Mouse (Mus musculus) forebrain, embryonic 16.5 days (tissue): ENCODE data around the gene Gm49394. TPM values are rescaled to one million over a fixed set of nuclear protein-coding genes. Genes with fewer than 3 reads are reported as not detected.
A peak's percentile ranks its signal among the peaks of the same experiment; 100 is the strongest.

Experiments
- ATAC-seq: fragments of 200-750 bp; cut with Nextera tagmentation; 2 replicates; pipeline ENCODE4 v1.8.0; 2017; ENCODE audit warnings: mild to moderate bottlenecking, moderate library complexity
- H3K27ac ChIP-seq: fragments of 300-500 bp; sonication (generic); 2 replicates; pipeline ENCODE4 v1.5.1; 2014; ENCODE audit warnings: low read length, control low read depth
- H3K27me3 ChIP-seq: fragments of 300-500 bp; sonication (generic); replicated peaks from 2 replicates; pipeline ENCODE4 v1.6.1; 2014; ENCODE audit warnings: low read length; ENCODE audit not compliant: control insufficient read depth, insufficient read depth
- H3K36me3 ChIP-seq: fragments of 300-500 bp; sonication (generic); 2 replicates; pipeline ENCODE4 v1.6.1; 2014; ENCODE audit not compliant: control insufficient read depth, insufficient read depth
- H3K4me1 ChIP-seq: fragments of 300-500 bp; sonication (generic); replicated peaks from 2 replicates; pipeline ENCODE4 v1.6.1; 2014; ENCODE audit warnings: low read length; ENCODE audit not compliant: control insufficient read depth, insufficient read depth
- H3K4me2 ChIP-seq: fragments of 300-500 bp; sonication (generic); 2 replicates; pipeline ENCODE4 v1.6.1; 2014; ENCODE audit warnings: mild to moderate bottlenecking, low read length, control low read depth
- H3K4me3 ChIP-seq: fragments of 300-500 bp; sonication (generic); replicated peaks from 2 replicates; pipeline ENCODE4 v1.5.1; 2014; ENCODE audit warnings: mild to moderate bottlenecking, low read length, control low read depth
- H3K9ac ChIP-seq: fragments of 300-500 bp; sonication (generic); replicated peaks from 2 replicates; pipeline ENCODE4 v1.6.1; 2014; ENCODE audit warnings: low read depth, low read length, control low read depth
- H3K9me3 ChIP-seq: fragments of 300-500 bp; sonication (generic); 2 replicates; pipeline ENCODE4 v1.6.1; 2016; ENCODE audit warnings: low read length; ENCODE audit not compliant: control insufficient read depth
- WGBS: fragments of 180-500 bp; shearing (Covaris S2); extraction: QIAGEN DNeasy Blood & Tissue Kit; methylation state at CpG from one replicate; pipeline ENCODE4 v1.1.7; 2014; 5-methylcytosine and 5-hydroxymethylcytosine counted together
- polyA plus RNA-seq: library from polyadenylated mRNA; unstranded; fragments of >200 nt; fragmentation: Nextera tagmentation; extraction: Ambion mirVana; gene quantifications from 2 replicates; pipeline ENCODE4 v1.2.1, GENCODE M21; 2015

Gene Gm49394
- not detected in 2 replicates for polyA plus RNA-seq

GRCm38 (mm10) chr7:142669751-142670625 lies at the start of gene Gm49394:
Gene Gm49394, minus strand, starts transcription at chr7:142669942.
- Histone ChIP-seq H3K4me3 (no peak within 1 kb of the TSS), H3K27me3 (peaks cover 14% of the 10 kb centered on the region), H3K4me2 (no peak within 1 kb of the TSS), H3K9ac (no peak within 1 kb of the TSS), H3K9me3 (no peaks in the 10 kb centered on the region), H3K36me3 (no peaks in the 10 kb centered on the region), H3K4me1 (peaks cover 7% of the 10 kb centered on the region), H3K27ac (no peak within 1 kb of the TSS; the same call in 1 of the 2 replicates)
- WGBS, result 85% methylated on average over 23 of the region's 23 CpGs
- ATAC-seq, result no peak

DNA sequence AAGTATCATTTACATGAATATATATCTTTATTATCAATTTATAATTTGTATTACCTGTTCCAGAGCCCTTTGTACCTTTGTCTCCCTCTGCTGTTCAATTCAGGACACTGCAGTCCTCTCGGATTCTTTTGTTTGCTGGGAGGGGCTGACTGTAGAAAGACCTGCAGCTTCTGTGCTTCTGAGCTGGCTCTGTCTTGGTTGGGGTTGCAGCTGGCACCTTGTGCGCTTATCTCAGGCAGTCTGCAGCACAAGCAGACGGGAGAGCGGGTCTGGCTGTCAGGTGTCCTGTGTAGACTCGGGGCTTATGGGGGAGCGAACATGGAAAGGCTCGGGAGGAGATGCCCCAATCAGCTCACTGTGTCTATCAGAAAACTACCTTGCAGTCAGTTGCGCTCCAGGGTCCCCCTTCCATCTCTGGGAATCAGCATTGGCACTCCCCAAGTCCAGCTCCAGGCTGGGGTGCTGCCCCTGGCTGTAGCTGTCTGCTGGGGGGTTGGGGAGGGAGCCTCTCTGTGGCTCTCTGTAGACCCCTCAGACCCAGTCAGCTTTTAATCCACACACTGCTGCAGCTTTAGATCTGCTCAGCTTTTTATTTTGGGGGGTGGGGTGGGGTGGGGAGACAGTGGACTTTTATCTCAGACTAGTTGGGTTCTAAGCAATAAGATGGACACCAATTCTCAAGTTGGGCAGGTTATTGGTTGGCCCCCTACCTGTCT lies 45.2 kb upstream of the Gm49394 start:
- no peaks in the 10 kb centered on the region for H3K9me3 ChIP-seq
- H3K4me2 ChIP-seq, result peak overlapping the region; percentile 66
- H3K9ac ChIP-seq, result peak overlapping the region; percentile 76
- H3K4me3 ChIP-seq, result peak overlapping the region; percentile 41
- H3K27ac ChIP-seq, result no peak overlapping the region
- no peaks in the 10 kb centered on the region for H3K36me3 ChIP-seq
- peak; percentile 72 for ATAC-seq
- no peaks in the 10 kb centered on the region for H3K27me3 ChIP-seq
- H3K4me1 ChIP-seq, result peaks cover 4% of the 10 kb centered on the region
- 11% methylated on average over 8 of the region's 8 CpGs for WGBS

DNA sequence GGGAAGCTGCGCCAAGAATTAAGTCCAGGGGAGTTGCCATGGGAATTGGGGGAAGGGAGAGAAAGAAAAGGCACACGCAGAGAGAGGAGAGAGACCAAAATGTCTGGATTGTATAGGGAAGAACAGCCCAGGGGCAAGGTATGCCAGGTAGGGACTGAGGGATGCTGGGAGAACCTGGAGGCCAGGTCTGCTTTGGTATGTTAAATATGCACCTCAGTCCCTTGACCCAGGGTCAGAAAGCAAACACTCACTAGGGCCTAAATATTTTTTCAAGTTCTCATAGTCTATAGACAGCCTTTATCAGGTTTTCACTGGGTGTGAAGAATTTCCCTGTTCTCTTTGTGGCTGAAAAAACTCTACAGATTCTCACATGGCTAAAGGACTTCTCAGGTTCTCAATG lies 37.1 kb upstream of the Gm49394 start:
- no peaks in the 10 kb centered on the region for H3K36me3 ChIP-seq
- H3K9ac ChIP-seq, result no peak overlapping the region
- H3K9me3 ChIP-seq, result no peaks in the 10 kb centered on the region
- ATAC-seq, result no peak
- no peak overlapping the region for H3K4me2 ChIP-seq
- H3K4me3 ChIP-seq, result no peak overlapping the region
- no peak overlapping the region for H3K27ac ChIP-seq
- WGBS, result 76% methylated on average over 2 of the region's 2 CpGs
- H3K4me1 ChIP-seq, result no peaks in the 10 kb centered on the region
- H3K27me3 ChIP-seq, result no peaks in the 10 kb centered on the region

DNA sequence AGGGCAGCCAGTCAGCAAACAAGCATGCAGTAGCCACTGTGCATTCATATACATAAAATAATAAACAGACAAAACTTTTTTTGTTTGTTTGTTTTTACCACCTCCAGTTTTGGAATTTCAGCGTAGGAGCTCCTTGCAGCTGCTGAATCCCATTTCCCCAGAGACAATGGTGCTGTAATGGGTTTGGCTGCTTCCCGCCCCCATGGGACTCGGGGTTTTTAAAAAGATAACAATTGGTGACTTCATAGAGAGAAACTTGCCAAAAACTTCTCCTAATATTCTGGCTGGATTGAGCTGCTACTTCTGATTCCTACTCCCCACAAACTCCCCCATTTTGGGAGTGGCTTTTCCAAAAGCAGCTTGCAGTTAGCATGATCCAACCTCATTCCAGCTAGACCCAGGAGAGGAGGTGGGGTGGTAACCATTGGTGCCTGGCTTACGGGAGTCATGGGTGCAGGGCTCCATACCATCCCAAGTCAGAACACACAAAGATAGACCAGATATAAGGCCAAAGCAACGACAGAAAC lies 29.7 kb upstream of the Gm49394 start:
- no peak overlapping the region for H3K9ac ChIP-seq
- H3K36me3 ChIP-seq, result no peaks in the 10 kb centered on the region
- H3K9me3 ChIP-seq, result no peaks in the 10 kb centered on the region
- H3K4me2 ChIP-seq, result no peak overlapping the region
- WGBS, result 58% methylated on average over 5 of the region's 5 CpGs
- H3K27ac ChIP-seq, result no peak overlapping the region
- no peaks in the 10 kb centered on the region for H3K4me1 ChIP-seq
- no peaks in the 10 kb centered on the region for H3K27me3 ChIP-seq
- no peak for ATAC-seq
- no peak overlapping the region for H3K4me3 ChIP-seq

GRCm38 (mm10) chr7:142678611-142679010 lies 8.9 kb upstream of the Gm49394 start:
- no peaks in the 10 kb centered on the region for H3K27me3 ChIP-seq
- H3K27ac ChIP-seq, result no peak overlapping the region
- no peak overlapping the region for H3K4me3 ChIP-seq
- 90% methylated on average over 3 of the region's 3 CpGs for WGBS
- ATAC-seq, result no peak
- H3K9me3 ChIP-seq, result no peaks in the 10 kb centered on the region
- no peaks in the 10 kb centered on the region for H3K36me3 ChIP-seq
- no peak overlapping the region for H3K9ac ChIP-seq
- H3K4me1 ChIP-seq, result no peaks in the 10 kb centered on the region
- H3K4me2 ChIP-seq, result no peak overlapping the region

DNA sequence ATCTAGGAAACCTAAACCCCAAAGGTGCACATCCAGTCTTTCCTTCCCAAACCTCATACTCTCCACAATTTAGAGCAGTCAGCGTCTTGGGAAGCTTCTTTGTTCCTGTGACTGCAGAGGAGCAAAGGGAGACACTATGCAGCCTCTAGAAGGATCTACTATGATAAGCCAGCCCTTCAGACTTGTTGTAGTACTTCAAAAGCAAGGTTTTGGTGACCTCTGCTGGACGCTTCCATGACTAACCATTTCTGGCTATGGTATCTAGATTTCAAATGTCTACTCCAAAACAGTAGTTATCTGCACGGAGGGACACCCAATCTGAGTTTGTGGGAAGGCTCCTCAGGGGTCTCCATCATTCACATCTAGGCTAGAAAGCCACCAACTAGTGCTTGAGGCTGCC lies 5.9 kb upstream of the Gm49394 start:
- Histone ChIP-seq H3K36me3 (no peaks in the 10 kb centered on the region), H3K27ac (no peak overlapping the region), H3K4me1 (no peaks in the 10 kb centered on the region), H3K9ac (no peak overlapping the region), H3K9me3 (no peaks in the 10 kb centered on the region), H3K27me3 (no peaks in the 10 kb centered on the region), H3K4me3 (no peak overlapping the region), H3K4me2 (no peak overlapping the region)
- WGBS, result 14% methylated on average over 3 of the region's 3 CpGs
- ATAC-seq, result peak; percentile 42; the same call in 1 of the 2 replicates

GRCm38 (mm10) chr7:142675141-142675540 lies 5.4 kb upstream of the Gm49394 start:
- Histone ChIP-seq H3K4me3 (no peak overlapping the region), H3K4me2 (no peak overlapping the region), H3K36me3 (no peaks in the 10 kb centered on the region), H3K4me1 (no peaks in the 10 kb centered on the region), H3K9me3 (no peaks in the 10 kb centered on the region), H3K27me3 (no peaks in the 10 kb centered on the region), H3K9ac (no peak overlapping the region), H3K27ac (no peak overlapping the region)
- ATAC-seq, result no peak
- WGBS, result 62% methylated on average over 6 of the region's 6 CpGs

- Histone ChIP-seq H3K4me1 (peaks cover 7% of the 10 kb centered on the region), H3K36me3 (no peaks in the 10 kb centered on the region), H3K4me2 (no peak overlapping the region), H3K4me3 (no peak overlapping the region), H3K9me3 (no peaks in the 10 kb centered on the region), H3K27me3 (no peaks in the 10 kb centered on the region), H3K27ac (no peak overlapping the region), H3K9ac (no peak overlapping the region)
- 0 out of 2 replicates have a peak, but pooled peaks have one; percentile 18 for ATAC-seq
- WGBS, result 8% methylated on average over 4 of the region's 4 CpGs
Measured at GRCm38 (mm10) chr7:142672120-142672519, 2.4 kb upstream of the Gm49394 start.

- Histone ChIP-seq H3K36me3 (no peaks in the 10 kb centered on the region), H3K9me3 (no peaks in the 10 kb centered on the region), H3K9ac (no peak overlapping the region), H3K4me3 (no peak overlapping the region), H3K27me3 (peaks cover 3% of the 10 kb centered on the region), H3K27ac (no peak overlapping the region), H3K4me2 (no peak overlapping the region), H3K4me1 (peaks cover 7% of the 10 kb centered on the region)
- 92% methylated on average over 1 of the region's 1 CpGs for WGBS
- ATAC-seq, result no peak
Measured at GRCm38 (mm10) chr7:142671067-142671466, 1.3 kb upstream of the Gm49394 start.
